Mouse (Mus musculus) midbrain, embryonic 16.5 days (tissue): ENCODE data around the gene Krcc1. TPM values are rescaled to one million over a fixed set of nuclear protein-coding genes. Genes with fewer than 3 reads are reported as not detected.
"Not testable (repeated sequence)": the region's sequence is repeated elsewhere in the genome, so short reads cannot be mapped to it uniquely, and the experiment has no call there.

Source experiments
- ATAC-seq: fragments of 200-750 bp; cut with Nextera tagmentation; 2 replicates; pipeline ENCODE4 v1.8.0; 2017; ENCODE audit warnings: moderate TSS enrichment
- H3K27ac ChIP-seq: fragments of 300-500 bp; sonication (generic); 2 replicates; pipeline ENCODE4 v1.5.1; 2014; ENCODE audit warnings: mild to moderate bottlenecking, low read length, mixed read lengths
- H3K27me3 ChIP-seq: fragments of 300-500 bp; sonication (generic); 2 replicates; pipeline ENCODE4 v1.6.1; 2014; ENCODE audit warnings: low read depth, low read length, mixed read lengths; ENCODE audit not compliant: control insufficient read depth, insufficient read depth
- H3K36me3 ChIP-seq: fragments of 300-500 bp; sonication (generic); 2 replicates; pipeline ENCODE4 v1.6.1; 2014; ENCODE audit warnings: mild to moderate bottlenecking, low read length, moderate library complexity, mixed read lengths; ENCODE audit not compliant: control insufficient read depth, insufficient read depth
- H3K4me1 ChIP-seq: fragments of 300-500 bp; sonication (generic); 2 replicates; pipeline ENCODE4 v1.6.1; 2014; ENCODE audit warnings: mild to moderate bottlenecking, low read length, mixed read lengths; ENCODE audit not compliant: control insufficient read depth, insufficient read depth
- H3K4me2 ChIP-seq: fragments of 300-500 bp; sonication (generic); 2 replicates; pipeline ENCODE4 v1.6.1; 2014; ENCODE audit warnings: mild to moderate bottlenecking, low read length, mixed read lengths
- H3K4me3 ChIP-seq: fragments of 300-500 bp; sonication (generic); 2 replicates; pipeline ENCODE4 v1.5.1; 2014; ENCODE audit warnings: low read depth, mild to moderate bottlenecking, low read length, moderate library complexity, mixed read lengths
- H3K9ac ChIP-seq: fragments of 300-500 bp; sonication (generic); 2 replicates; pipeline ENCODE4 v1.6.1; 2014; ENCODE audit warnings: low read depth, low read length, mixed read lengths
- H3K9me3 ChIP-seq: fragments of 300-500 bp; sonication (generic); replicated peaks from 2 replicates; pipeline ENCODE4 v1.6.1; 2014; ENCODE audit warnings: mild to moderate bottlenecking, low read length, mixed read lengths; ENCODE audit not compliant: control insufficient read depth, poor library complexity, severe bottlenecking
- WGBS: fragments of 180-500 bp; shearing (Covaris S2); extraction: QIAGEN DNeasy Blood & Tissue Kit; methylation state at CpG from one replicate; pipeline ENCODE4 v1.1.7; 2014; 5-methylcytosine and 5-hydroxymethylcytosine counted together
- polyA plus RNA-seq: library from polyadenylated mRNA; unstranded; fragments of >200 nt; fragmentation: Nextera tagmentation; extraction: Ambion mirVana; gene quantifications from 2 replicates; pipeline ENCODE4 v1.2.1, GENCODE M21; 2015

Gene Krcc1
- polyA plus RNA-seq, 1 experiment from 2014 or later = 15.0 TPM

DNA sequence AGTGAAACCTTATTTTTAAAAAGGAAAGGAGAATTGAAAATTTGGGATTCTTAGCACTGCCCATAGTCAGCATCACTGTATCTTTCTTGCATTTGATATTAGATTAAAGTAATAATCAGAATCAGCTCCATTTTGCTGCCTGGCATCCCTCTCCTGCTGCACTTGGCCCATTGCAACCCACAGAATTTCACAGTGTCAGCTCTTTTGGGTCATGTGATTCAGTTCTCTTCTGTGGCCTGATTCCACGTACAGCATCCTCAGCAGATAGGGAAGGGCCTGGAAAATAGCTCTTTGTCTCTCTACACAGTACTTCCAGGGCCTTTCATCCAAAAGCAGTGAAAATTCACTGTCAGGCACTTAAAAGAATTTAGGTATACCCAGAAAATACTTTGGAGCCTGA lies 14.1 kb upstream of the Krcc1 start:
- H3K4me3 ChIP-seq = no peak overlapping the region
- WGBS = 45% methylated on average over 1 of the region's 1 CpGs
- no peak for ATAC-seq
- H3K9me3 ChIP-seq = no peaks in the 10 kb centered on the region
- H3K27me3 ChIP-seq = no peaks in the 10 kb centered on the region
- no peak overlapping the region for H3K27ac ChIP-seq
- no peak overlapping the region for H3K9ac ChIP-seq
- no peak overlapping the region for H3K4me2 ChIP-seq
- H3K4me1 ChIP-seq = no peaks in the 10 kb centered on the region
- H3K36me3 ChIP-seq = no peaks in the 10 kb centered on the region

DNA sequence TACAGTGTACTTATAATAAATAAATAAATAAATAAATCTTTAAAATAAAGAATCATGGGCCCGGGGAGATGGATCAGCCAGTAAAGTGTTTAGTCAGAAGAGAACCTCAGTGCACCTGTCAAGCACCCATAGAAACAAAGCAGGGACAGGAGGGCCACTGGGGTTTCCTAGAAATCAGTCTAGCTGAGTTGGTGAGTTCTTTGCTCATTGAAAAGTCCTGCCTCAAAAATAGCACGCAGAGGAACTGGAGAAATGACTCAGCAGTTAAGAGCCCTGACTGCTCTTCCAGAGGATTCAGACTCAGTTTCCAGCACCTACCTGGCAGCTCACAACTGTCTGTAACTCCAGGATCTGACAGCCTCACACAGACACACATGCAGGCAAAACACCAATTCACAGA lies 12.9 kb upstream of the Krcc1 start:
- WGBS = 89% methylated on average over 2 of the region's 2 CpGs
- H3K4me3 ChIP-seq = no peak overlapping the region

GRCm38 (mm10) chr6:71259166-71259565 lies 12.3 kb upstream of the Krcc1 start:
- H3K4me1 ChIP-seq = no peaks in the 10 kb centered on the region
- no peak overlapping the region for H3K4me3 ChIP-seq
- H3K27ac ChIP-seq = no peak overlapping the region
- 90% methylated on average over 4 of the region's 4 CpGs for WGBS
- H3K9me3 ChIP-seq = no peaks in the 10 kb centered on the region
- no peaks in the 10 kb centered on the region for H3K27me3 ChIP-seq
- no peak overlapping the region for H3K9ac ChIP-seq
- no peak overlapping the region for H3K4me2 ChIP-seq
- ATAC-seq = no peak
- no peaks in the 10 kb centered on the region for H3K36me3 ChIP-seq

More for the DNA sequence above, 12.9 kb upstream of the Krcc1 start:
- Histone ChIP-seq H3K9ac (no peak overlapping the region), H3K4me1 (no peaks in the 10 kb centered on the region), H3K27ac (no peak overlapping the region), H3K36me3 (no peaks in the 10 kb centered on the region), H3K4me2 (no peak overlapping the region), H3K9me3 (no peaks in the 10 kb centered on the region), H3K27me3 (no peaks in the 10 kb centered on the region)
- no peak for ATAC-seq

- H3K9ac ChIP-seq = no peak overlapping the region
- ATAC-seq = no peak
- H3K36me3 ChIP-seq = no peaks in the 10 kb centered on the region
- H3K4me1 ChIP-seq = no peaks in the 10 kb centered on the region
- no peak overlapping the region for H3K4me2 ChIP-seq
- H3K27me3 ChIP-seq = no peaks in the 10 kb centered on the region
- no peaks in the 10 kb centered on the region for H3K9me3 ChIP-seq
- no peak overlapping the region for H3K4me3 ChIP-seq
- WGBS = 49% methylated on average over 6 of the region's 6 CpGs
- H3K27ac ChIP-seq = no peak overlapping the region
These were observed 11.3 kb upstream of the Krcc1 start for GRCm38 (mm10) chr6:71260051-71260640.

DNA sequence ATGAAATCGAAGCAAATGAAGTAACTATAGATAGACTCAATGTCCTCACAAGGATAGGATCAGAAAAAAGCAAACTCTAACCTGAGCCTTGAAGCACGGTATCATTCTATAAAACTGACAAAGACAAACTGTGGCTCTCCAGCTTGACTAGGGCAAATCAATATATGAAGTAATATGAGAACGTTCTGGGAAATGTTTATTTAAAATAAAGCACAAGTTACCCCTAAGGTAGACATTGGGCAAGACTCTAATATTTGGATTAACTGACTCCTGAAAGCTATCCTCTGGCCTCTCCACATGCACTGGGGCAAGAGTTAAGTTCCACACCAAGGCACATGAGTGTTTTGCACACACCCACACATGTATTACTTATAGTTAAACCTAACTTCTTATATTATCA lies 10.4 kb upstream of the Krcc1 start:
- no peaks in the 10 kb centered on the region for H3K27me3 ChIP-seq
- no peak for ATAC-seq

GRCm38 (mm10) chr6:71262142-71262833 lies 9.2 kb upstream of the Krcc1 start:
- no peak overlapping the region for H3K4me3 ChIP-seq
- no peaks in the 10 kb centered on the region for H3K36me3 ChIP-seq
- no peaks in the 10 kb centered on the region for H3K9me3 ChIP-seq
- H3K27me3 ChIP-seq = no peaks in the 10 kb centered on the region
- no peak overlapping the region for H3K9ac ChIP-seq
- no peaks in the 10 kb centered on the region for H3K4me1 ChIP-seq
- WGBS = 77% methylated on average over 8 of the region's 8 CpGs
- no peak overlapping the region for H3K4me2 ChIP-seq
- no peak overlapping the region for H3K27ac ChIP-seq
- ATAC-seq = no peak

More for the DNA sequence above, 10.4 kb upstream of the Krcc1 start:
- 92% methylated on average over 3 of the region's 3 CpGs for WGBS
- Histone ChIP-seq H3K4me2 (no peak overlapping the region), H3K9me3 (no peaks in the 10 kb centered on the region), H3K9ac (no peak overlapping the region), H3K27ac (no peak overlapping the region), H3K4me3 (no peak overlapping the region), H3K36me3 (no peaks in the 10 kb centered on the region), H3K4me1 (no peaks in the 10 kb centered on the region)

DNA sequence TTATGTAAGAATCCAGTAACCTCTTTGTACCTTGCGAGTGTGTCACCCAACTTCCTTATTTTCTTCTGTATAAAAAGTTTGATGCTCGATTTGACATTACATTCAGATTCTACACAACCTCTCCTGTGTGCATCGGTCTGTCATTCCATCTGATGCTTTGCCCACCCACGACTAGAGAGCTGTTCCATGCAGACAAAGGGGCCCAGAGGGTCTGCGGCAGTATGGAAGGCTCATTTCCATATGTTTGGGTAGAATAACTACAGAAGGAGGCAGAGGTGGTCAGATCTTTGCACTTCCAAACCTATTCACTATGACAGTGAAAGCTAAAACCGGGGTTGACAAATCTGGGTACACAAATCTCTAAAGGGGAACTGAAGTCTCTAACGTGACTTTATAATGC lies 3.9 kb upstream of the Krcc1 start:
- 62% methylated on average over 7 of the region's 7 CpGs for WGBS
- H3K4me1 ChIP-seq = peaks cover 11% of the 10 kb centered on the region; the same call in 1 of the 2 replicates
- H3K36me3 ChIP-seq, H3K27me3 ChIP-seq, H3K9me3 ChIP-seq, H3K4me2 ChIP-seq, H3K4me3 ChIP-seq, H3K27ac ChIP-seq, ATAC-seq, H3K9ac ChIP-seq: not testable (repeated sequence)

DNA sequence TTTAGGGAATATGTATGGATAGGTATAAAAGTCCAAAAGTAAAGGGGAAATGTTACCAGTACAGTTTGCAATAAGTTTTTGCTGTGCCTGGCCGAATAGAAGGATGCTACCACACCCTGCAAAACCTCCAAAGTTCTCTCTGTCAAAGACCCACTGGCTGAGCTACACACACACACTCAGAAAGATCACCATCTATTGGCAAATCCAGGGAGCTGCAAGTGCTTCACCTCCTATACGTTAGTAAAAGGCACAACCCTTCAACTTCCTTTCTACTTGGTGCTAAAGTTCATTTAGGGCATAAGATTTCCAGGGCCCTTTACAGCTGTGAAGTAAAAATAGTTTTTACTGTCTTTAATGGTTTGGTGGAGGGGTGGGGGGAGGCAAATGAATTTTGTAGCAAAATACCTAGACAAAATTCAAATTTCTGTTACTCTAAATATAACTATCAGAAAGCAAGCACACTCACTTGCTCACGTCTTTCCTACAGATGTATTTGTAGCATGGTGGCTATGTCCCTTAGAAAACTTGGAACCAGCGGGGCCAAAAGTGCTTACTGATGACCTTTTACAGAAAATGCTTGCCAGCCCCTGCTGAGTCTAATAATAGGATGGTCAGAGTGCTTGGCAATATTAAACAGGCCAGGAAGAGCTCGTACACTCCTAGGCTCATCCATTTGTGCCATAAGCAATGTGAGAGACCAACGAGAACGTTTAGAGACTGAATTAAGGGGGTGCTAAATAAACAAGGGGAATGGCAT lies 2.4 kb upstream of the Krcc1 start:
- Histone ChIP-seq H3K4me3 (no peak overlapping the region), H3K36me3 (no peaks in the 10 kb centered on the region)

DNA sequence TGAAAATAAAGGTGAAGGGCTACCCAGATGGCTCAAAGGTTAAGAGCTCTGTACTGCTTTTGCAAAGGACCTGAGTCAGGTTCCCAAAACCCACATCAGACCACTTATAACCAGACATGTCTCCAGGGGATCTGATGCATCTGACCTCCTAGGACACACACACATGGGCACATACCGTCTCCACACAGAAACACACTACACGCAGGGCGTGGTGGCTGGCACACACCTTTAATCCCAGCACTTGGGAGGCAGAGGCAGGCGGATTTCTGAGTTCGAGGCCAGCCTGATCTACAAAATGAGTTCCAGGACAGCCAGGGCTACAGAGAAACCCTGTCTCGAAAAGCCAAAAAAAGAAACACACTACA lies 1.8 kb upstream of the Krcc1 start:
- not testable (repeated sequence) for H3K4me3 ChIP-seq, H3K4me2 ChIP-seq, H3K36me3 ChIP-seq, H3K27ac ChIP-seq, H3K9me3 ChIP-seq, H3K27me3 ChIP-seq, ATAC-seq, H3K9ac ChIP-seq
- 100% methylated on average over 6 of the region's 6 CpGs for WGBS
- peaks cover 16% of the 10 kb centered on the region for H3K4me1 ChIP-seq

More for the DNA sequence above, 2.4 kb upstream of the Krcc1 start:
- ATAC-seq = no peak
- Histone ChIP-seq H3K4me1 (peaks cover 16% of the 10 kb centered on the region), H3K4me2 (no peak overlapping the region), H3K27ac (no peak overlapping the region), H3K9ac (no peak overlapping the region), H3K27me3 (no peaks in the 10 kb centered on the region), H3K9me3 (no peaks in the 10 kb centered on the region)
- WGBS = 64% methylated on average over 7 of the region's 7 CpGs
